ENCODE assay signal across 16 mouse cellular contexts in the genomic region with DNA sequence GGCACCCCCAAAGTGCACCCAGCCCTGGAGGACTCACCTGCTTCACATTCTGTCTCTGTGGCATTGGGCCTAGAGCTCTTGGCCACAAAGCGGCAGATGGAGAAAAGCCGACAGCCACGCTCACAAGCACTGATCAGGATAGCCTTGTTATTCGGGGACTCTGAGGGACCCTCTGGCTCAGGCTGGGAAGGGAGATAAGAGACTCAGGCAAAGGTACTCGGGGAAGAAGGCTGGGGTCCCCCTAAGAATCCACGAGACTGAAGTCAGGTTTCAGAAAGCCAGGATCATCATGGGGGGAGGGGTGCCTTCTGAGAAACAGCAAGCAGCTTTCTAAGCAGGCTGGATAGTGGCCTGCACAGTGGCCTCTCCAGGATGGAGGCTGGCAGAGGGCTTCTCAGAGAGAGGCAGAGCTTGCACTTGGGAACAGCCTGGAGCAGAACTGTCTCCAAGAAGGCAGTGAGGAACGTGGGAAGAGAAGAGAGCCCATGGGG. TPM values are rescaled to one million over a fixed set of nuclear protein-coding genes. Genes with fewer than 3 reads are reported as not detected.
DNase-seq lines count a peak whose midpoint lies in the region; ATAC-seq lines count a peak whose summit lies in the region.
"Had no signal": no experiment of that assay in that cellular context is flagged by ENCODE, and none has a peak within 500 bp of the region (broad histone marks: within the 10 kb centered on the region; RNA-seq: fewer than 3 reads in every experiment).

No protein-coding gene starts in this region.

- 59% methylated on average over 7 of the region's 7 CpGs for WGBS in hindbrain, embryonic 13.5 days
- WGBS in hindbrain, embryonic 11.5 days = 52% methylated on average over 7 of the region's 7 CpGs
- WGBS in embryonic facial prominence, embryonic 13.5 days = 50% methylated on average over 7 of the region's 7 CpGs
- WGBS in limb, embryonic 11.5 days = 46% methylated on average over 7 of the region's 7 CpGs
- 58% methylated on average over 7 of the region's 7 CpGs for WGBS in neural tube, embryonic 15.5 days

- peaks cover 36% of the 10 kb centered on the region for H3K4me1 ChIP-seq in hindbrain, embryonic 13.5 days (replicated peaks)
- H3K4me1 ChIP-seq in hindbrain, embryonic 11.5 days (replicated peaks; ENCODE audit: control insufficient read depth, insufficient read depth, low read length) = peaks cover 17% of the 10 kb centered on the region
- peaks cover 49% of the 10 kb centered on the region for H3K4me1 ChIP-seq in embryonic facial prominence, embryonic 13.5 days
- peaks cover 56% of the 10 kb centered on the region for H3K4me1 ChIP-seq in limb, embryonic 11.5 days (ENCODE audit: control insufficient read depth, insufficient read depth, low read length)
- H3K4me1 ChIP-seq in neural tube, embryonic 15.5 days = peaks cover 37% of the 10 kb centered on the region

- H3K27ac ChIP-seq in hindbrain, embryonic 13.5 days = no peak overlapping the region
- no peak overlapping the region for H3K27ac ChIP-seq in hindbrain, embryonic 11.5 days (ENCODE audit: low read depth, low read length)
- no peak overlapping the region for H3K27ac ChIP-seq in embryonic facial prominence, embryonic 13.5 days
- H3K27ac ChIP-seq in limb, embryonic 11.5 days (replicated peaks; ENCODE audit: low read depth, low read length) = no peak overlapping the region
- no peak overlapping the region for H3K27ac ChIP-seq in neural tube, embryonic 15.5 days (replicated peaks)
- H3K27ac ChIP-seq: heart, embryonic 10.5 days; liver, embryonic 15.5 days had no signal

- peak overlapping the region; percentile 60 for H3K4me3 ChIP-seq in hindbrain, embryonic 13.5 days
- H3K4me3 ChIP-seq in hindbrain, embryonic 11.5 days (ENCODE audit: low read depth, low read length) = no peak overlapping the region
- peak overlapping the region; percentile 44; the same call in 1 of the 2 replicates for H3K4me3 ChIP-seq in embryonic facial prominence, embryonic 13.5 days
- H3K4me3 ChIP-seq in limb, embryonic 11.5 days (ENCODE audit: low read depth, low read length) = no peak overlapping the region
- peak overlapping the region; percentile 66 for H3K4me3 ChIP-seq in neural tube, embryonic 15.5 days (replicated peaks)
- H3K4me3 ChIP-seq: liver, embryonic 15.5 days had no signal

- peak overlapping the region; percentile 88 for H3K9ac ChIP-seq in hindbrain, embryonic 13.5 days
- no peak overlapping the region for H3K9ac ChIP-seq in hindbrain, embryonic 11.5 days (ENCODE audit: low read depth, low read length)
- H3K9ac ChIP-seq in embryonic facial prominence, embryonic 13.5 days = peak overlapping the region; percentile 67; the same call in 1 of the 2 replicates
- no peak overlapping the region for H3K9ac ChIP-seq in limb, embryonic 11.5 days (ENCODE audit: low read length)
- H3K9ac ChIP-seq in neural tube, embryonic 15.5 days (replicated peaks) = peak overlapping the region; percentile 77
- H3K9ac ChIP-seq: liver, embryonic 15.5 days had no signal

- peaks cover 95% of the 10 kb centered on the region for H3K27me3 ChIP-seq in hindbrain, embryonic 13.5 days
- H3K27me3 ChIP-seq in hindbrain, embryonic 11.5 days (ENCODE audit: control insufficient read depth, insufficient read depth, low read length) = peaks cover 74% of the 10 kb centered on the region
- peaks cover 59% of the 10 kb centered on the region for H3K27me3 ChIP-seq in embryonic facial prominence, embryonic 13.5 days
- H3K27me3 ChIP-seq in limb, embryonic 11.5 days (ENCODE audit: control insufficient read depth, insufficient read depth, low read length) = peaks cover 7% of the 10 kb centered on the region; the same call in 1 of the 2 replicates
- H3K27me3 ChIP-seq in neural tube, embryonic 15.5 days (replicated peaks) = peaks cover 73% of the 10 kb centered on the region

- peak overlapping the region; percentile 74 for H3K4me2 ChIP-seq in hindbrain, embryonic 13.5 days
- H3K4me2 ChIP-seq in hindbrain, embryonic 11.5 days (replicated peaks; ENCODE audit: low read depth, low read length) = no peak overlapping the region; the same call in 1 of the 2 replicates
- H3K4me2 ChIP-seq in embryonic facial prominence, embryonic 13.5 days = peak overlapping the region; percentile 74; the same call in 1 of the 2 replicates
- peak overlapping the region; percentile 76; the same call in 1 of the 2 replicates for H3K4me2 ChIP-seq in limb, embryonic 11.5 days (ENCODE audit: low read depth, severe bottlenecking)
- peak overlapping the region; percentile 71 for H3K4me2 ChIP-seq in neural tube, embryonic 15.5 days
- H3K4me2 ChIP-seq: liver, embryonic 15.5 days had no signal

- no peak for DNase-seq in hindbrain, embryonic 11.5 days (ENCODE audit: low spot score)
- DNase-seq in limb, embryonic 11.5 days (ENCODE audit: low spot score) = no peak
- DNase-seq in left cerebral cortex, adult 8-10 months (ENCODE audit: low spot score in 2 of 2) = no peak
- no peak for DNase-seq in layer of hippocampus, adult 11-12 months (ENCODE audit: low spot score)
- DNase-seq in layer of hippocampus, adult 8-10 months (ENCODE audit: low spot score in 2 of 2) = no peak
- DNase-seq: adrenal gland, postnatal 14 days; B cell, adult 2 months; layer of hippocampus, adult 9-11 months; retina, postnatal 1 day had no signal

- 0 out of 2 replicates have a peak, but pooled peaks have one; percentile 3 for ATAC-seq in hindbrain, embryonic 13.5 days (ENCODE audit: low FRiP score)
- ATAC-seq in hindbrain, embryonic 11.5 days (ENCODE audit: low FRiP score) = no peak
- ATAC-seq in embryonic facial prominence, embryonic 13.5 days (ENCODE audit: insufficient number of reproducible peaks, insufficient read depth, low FRiP score, low TSS enrichment, low read depth) = no peak
- ATAC-seq in limb, embryonic 11.5 days (ENCODE audit: insufficient number of reproducible peaks, low FRiP score, low TSS enrichment, low read depth) = no peak
- no peak; the same call in 1 of the 2 replicates for ATAC-seq in neural tube, embryonic 15.5 days (ENCODE audit: low FRiP score)
- ATAC-seq: intestine, embryonic 16.5 days had no signal

- H3K36me3 ChIP-seq in hindbrain, embryonic 13.5 days = peaks cover 10% of the 10 kb centered on the region
- H3K36me3 ChIP-seq in hindbrain, embryonic 11.5 days (ENCODE audit: control insufficient read depth, insufficient read depth, low read length) = no peaks in the 10 kb centered on the region
- no peaks in the 10 kb centered on the region for H3K36me3 ChIP-seq in embryonic facial prominence, embryonic 13.5 days
- no peaks in the 10 kb centered on the region for H3K36me3 ChIP-seq in limb, embryonic 11.5 days (ENCODE audit: control insufficient read depth, insufficient read depth, low read length)
- peaks cover 8% of the 10 kb centered on the region; the same call in 1 of the 2 replicates for H3K36me3 ChIP-seq in neural tube, embryonic 15.5 days
- H3K36me3 ChIP-seq: heart, embryonic 10.5 days; liver, embryonic 15.5 days had no signal

- no peaks in the 10 kb centered on the region for H3K9me3 ChIP-seq in hindbrain, embryonic 13.5 days
- H3K9me3 ChIP-seq in hindbrain, embryonic 11.5 days (ENCODE audit: control insufficient read depth, low read length) = no peaks in the 10 kb centered on the region
- no peaks in the 10 kb centered on the region for H3K9me3 ChIP-seq in embryonic facial prominence, embryonic 13.5 days
- H3K9me3 ChIP-seq in limb, embryonic 11.5 days (ENCODE audit: control insufficient read depth, low read length) = no peaks in the 10 kb centered on the region
- no peaks in the 10 kb centered on the region for H3K9me3 ChIP-seq in neural tube, embryonic 15.5 days (replicated peaks)
- H3K9me3 ChIP-seq: heart, embryonic 10.5 days; liver, embryonic 15.5 days had no signal

RNA-seq across cellular contexts. Expression of gene Tmem59l, which starts 0.9 kb away (rescaled TPM):
- polyA plus RNA-seq in hindbrain, embryonic 13.5 days (2015; fragmentation: Nextera tagmentation; extraction: Ambion mirVana) = 78.5 and 78.8 TPM in 2 replicates
- 15.6 and 19.6 TPM in 2 replicates for polyA plus RNA-seq in hindbrain, embryonic 11.5 days (2014; fragmentation: Nextera tagmentation; extraction: Ambion mirVana)
- polyA plus RNA-seq in embryonic facial prominence, embryonic 13.5 days (2015; fragmentation: Nextera tagmentation; extraction: Ambion mirVana) = 32.3 and 34.8 TPM in 2 replicates
- 20.0 and 20.8 TPM in 2 replicates for polyA plus RNA-seq in limb, embryonic 11.5 days (2014; fragmentation: Nextera tagmentation; extraction: Ambion mirVana)
- 153 and 188 TPM in 2 replicates for polyA plus RNA-seq in neural tube, embryonic 15.5 days (2015; fragmentation: Nextera tagmentation; extraction: Ambion mirVana)
- total RNA-seq in left cerebral cortex, adult 8-10 months (2022) = 100 to 1,000 TPM; 271 to 280 (median 273) TPM
- total RNA-seq in layer of hippocampus, adult 8-10 months (2022) = 100 to 1,000 TPM; 284 to 307 (median 293) TPM
- total RNA-seq: megakaryocyte-erythroid progenitor cell, adult 5-6 weeks had no signal
- polyA plus RNA-seq: liver, embryonic 15.5 days had no signal

RNA-seq across cellular contexts. Expression of gene Crlf1, which starts 6.7 kb away (rescaled TPM):
- polyA plus RNA-seq in hindbrain, embryonic 13.5 days (2015; fragmentation: Nextera tagmentation; extraction: Ambion mirVana) = 2.2 and 2.9 TPM in 2 replicates
- 2.4 and 6.6 TPM in 2 replicates for polyA plus RNA-seq in hindbrain, embryonic 11.5 days (2014; fragmentation: Nextera tagmentation; extraction: Ambion mirVana)
- polyA plus RNA-seq in embryonic facial prominence, embryonic 13.5 days (2015; fragmentation: Nextera tagmentation; extraction: Ambion mirVana) = 152 and 159 TPM in 2 replicates
- polyA plus RNA-seq in limb, embryonic 11.5 days (2014; fragmentation: Nextera tagmentation; extraction: Ambion mirVana) = 85.8 and 102 TPM in 2 replicates
- polyA plus RNA-seq in neural tube, embryonic 15.5 days (2015; fragmentation: Nextera tagmentation; extraction: Ambion mirVana) = 7.9 and 8.7 TPM in 2 replicates
- 1 to 10 TPM in 2 of 4 experiments, under 1 TPM in 2; 0.94 to 1.6 (median 1.2) TPM for total RNA-seq in left cerebral cortex, adult 8-10 months (2022)
- total RNA-seq in layer of hippocampus, adult 8-10 months (2022) = 10 to 100 TPM; 20.4 to 31.5 (median 30.1) TPM
- total RNA-seq: adrenal gland, postnatal 14 days had no signal

RNA-seq across cellular contexts. Expression of gene Klhl26, which starts 9.5 kb away (rescaled TPM):
- 24.3 and 25.8 TPM in 2 replicates for polyA plus RNA-seq in hindbrain, embryonic 13.5 days (2015; fragmentation: Nextera tagmentation; extraction: Ambion mirVana)
- polyA plus RNA-seq in hindbrain, embryonic 11.5 days (2014; fragmentation: Nextera tagmentation; extraction: Ambion mirVana) = 11.1 and 12.8 TPM in 2 replicates
- 28.2 and 30.8 TPM in 2 replicates for polyA plus RNA-seq in embryonic facial prominence, embryonic 13.5 days (2015; fragmentation: Nextera tagmentation; extraction: Ambion mirVana)
- 18.9 and 21.7 TPM in 2 replicates for polyA plus RNA-seq in limb, embryonic 11.5 days (2014; fragmentation: Nextera tagmentation; extraction: Ambion mirVana)
- polyA plus RNA-seq in neural tube, embryonic 15.5 days (2015; fragmentation: Nextera tagmentation; extraction: Ambion mirVana) = 33.3 and 35.0 TPM in 2 replicates
- 10 to 100 TPM; 39.1 to 42.8 (median 40.4) TPM for total RNA-seq in left cerebral cortex, adult 8-10 months (2022)
- total RNA-seq in layer of hippocampus, adult 8-10 months (2022) = 10 to 100 TPM; 48.4 to 56.6 (median 53.1) TPM

RNA-seq across cellular contexts. Expression of gene Rex1bd, which starts 20.3 kb away (rescaled TPM):
- 147 and 148 TPM in 2 replicates for polyA plus RNA-seq in hindbrain, embryonic 13.5 days (2015; fragmentation: Nextera tagmentation; extraction: Ambion mirVana)
- 129 and 136 TPM in 2 replicates for polyA plus RNA-seq in hindbrain, embryonic 11.5 days (2014; fragmentation: Nextera tagmentation; extraction: Ambion mirVana)
- 169 and 178 TPM in 2 replicates for polyA plus RNA-seq in embryonic facial prominence, embryonic 13.5 days (2015; fragmentation: Nextera tagmentation; extraction: Ambion mirVana)
- 126 and 138 TPM in 2 replicates for polyA plus RNA-seq in limb, embryonic 11.5 days (2014; fragmentation: Nextera tagmentation; extraction: Ambion mirVana)
- polyA plus RNA-seq in neural tube, embryonic 15.5 days (2015; fragmentation: Nextera tagmentation; extraction: Ambion mirVana) = 165 and 181 TPM in 2 replicates
- total RNA-seq in left cerebral cortex, adult 8-10 months (2022) = 100 to 1,000 TPM; 103 to 117 (median 109) TPM
- 100 to 1,000 TPM in 2 of 4 experiments, 10 to 100 TPM in 2; 86.4 to 104 (median 97.3) TPM for total RNA-seq in layer of hippocampus, adult 8-10 months (2022)

RNA-seq across cellular contexts. Expression of gene Uba52, which starts 24.4 kb away (rescaled TPM):
- polyA plus RNA-seq in hindbrain, embryonic 13.5 days (2015; fragmentation: Nextera tagmentation; extraction: Ambion mirVana) = 715 and 758 TPM in 2 replicates
- 814 and 839 TPM in 2 replicates for polyA plus RNA-seq in hindbrain, embryonic 11.5 days (2014; fragmentation: Nextera tagmentation; extraction: Ambion mirVana)
- polyA plus RNA-seq in embryonic facial prominence, embryonic 13.5 days (2015; fragmentation: Nextera tagmentation; extraction: Ambion mirVana) = 987 and 1,032 TPM in 2 replicates
- 926 and 927 TPM in 2 replicates for polyA plus RNA-seq in limb, embryonic 11.5 days (2014; fragmentation: Nextera tagmentation; extraction: Ambion mirVana)
- polyA plus RNA-seq in neural tube, embryonic 15.5 days (2015; fragmentation: Nextera tagmentation; extraction: Ambion mirVana) = 653 and 714 TPM in 2 replicates
- total RNA-seq in left cerebral cortex, adult 8-10 months (2022) = 1,000 to 10,000 TPM in 1 of 4 experiments, 100 to 1,000 TPM in 3; 847 to 1,003 (median 930) TPM
- total RNA-seq in layer of hippocampus, adult 8-10 months (2022) = 1,000 to 10,000 TPM in 2 of 4 experiments, 100 to 1,000 TPM in 2; 772 to 1,065 (median 933) TPM

Comparison
In these comparisons a context has a peak if more than half of its experiments do, and no peak if none do; other contexts are left out.
1. H3K4me3 ChIP-seq: peak in hindbrain, embryonic 13.5 days (single experiment), embryonic facial prominence, embryonic 13.5 days (single experiment) and neural tube, embryonic 15.5 days (single experiment); none in hindbrain, embryonic 11.5 days (single experiment) and limb, embryonic 11.5 days (single experiment).
2. H3K9ac ChIP-seq: peak in hindbrain, embryonic 13.5 days (single experiment), embryonic facial prominence, embryonic 13.5 days (single experiment) and neural tube, embryonic 15.5 days (single experiment); none in hindbrain, embryonic 11.5 days (single experiment) and limb, embryonic 11.5 days (single experiment).